Mouse (Mus musculus): Measurements from ENCODE around the gene Ap1s1. TPM values are rescaled to one million over a fixed set of nuclear protein-coding genes. Genes with fewer than 3 reads are reported as not detected.

The Ap1s1 gene
- polyA plus RNA-seq, 1 experiment from 2014 or later = 109 TPM

DNA sequence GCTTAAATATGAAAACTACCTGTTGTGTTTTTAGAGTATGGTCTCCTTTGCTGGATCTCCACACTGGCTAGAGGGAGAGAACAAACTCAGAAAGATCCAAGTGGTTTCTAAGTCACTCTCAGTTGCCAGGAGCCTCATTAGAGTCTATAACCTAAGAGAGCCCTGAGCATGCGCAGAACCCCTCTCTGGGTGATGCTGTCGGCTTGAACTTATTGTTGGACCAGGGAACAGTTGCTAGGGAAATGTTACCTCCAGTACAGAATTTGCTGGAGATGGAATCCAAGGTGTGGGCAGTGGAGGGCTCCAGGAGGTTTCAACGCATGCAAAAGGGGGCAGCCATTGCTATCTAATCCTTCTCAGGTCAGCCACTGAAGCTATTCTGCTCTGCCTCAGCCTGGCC is 21.6 kb downstream of the Ap1s1 start:
- DNase-seq (no peak), ATAC-seq (ENCODE audit: low read depth) (no peak)
- peaks cover 82% of the 10 kb centered on the region for H3K27me3 ChIP-seq
- H3K4me1 ChIP-seq (replicated peaks) = peaks cover 8% of the 10 kb centered on the region
- H3K4me3 ChIP-seq (replicated peaks) = no peak overlapping the region
- no peak overlapping the region for H3K9ac ChIP-seq
- H3K36me3 ChIP-seq = no peaks in the 10 kb centered on the region
- 40% methylated on average over 3 of the region's 3 CpGs for WGBS (ENCODE audit: insufficient replicate concordance)
- H3K27ac ChIP-seq = no peak overlapping the region
- H3K9me3 ChIP-seq (replicated peaks) = no peaks in the 10 kb centered on the region
- H3K4me2 ChIP-seq = no peak overlapping the region

DNA sequence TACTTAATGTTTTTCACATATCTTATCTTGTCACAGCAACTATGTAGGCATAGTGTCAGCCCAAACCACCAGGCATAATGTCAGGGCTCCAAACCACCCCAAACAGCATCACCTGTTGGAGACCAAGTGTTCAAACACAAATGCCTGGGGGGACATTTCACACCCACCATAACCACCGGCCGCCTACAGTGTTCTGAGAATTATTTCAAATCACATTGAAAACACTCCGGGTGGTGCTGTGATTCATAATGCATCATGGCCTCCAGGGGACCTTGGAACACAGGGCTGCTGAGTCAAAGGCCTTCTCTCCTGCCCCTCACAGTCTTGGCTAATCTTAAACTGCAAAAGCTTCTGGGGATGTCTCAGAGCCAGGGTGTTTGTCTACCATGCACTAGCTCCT is 30.0 kb downstream of the Ap1s1 start:
- Histone ChIP-seq H3K27me3 (peaks cover 6% of the 10 kb centered on the region), H3K4me2 (no peak overlapping the region), H3K36me3 (no peaks in the 10 kb centered on the region), H3K9ac (no peak overlapping the region), H3K4me1 (replicated peaks) (no peaks in the 10 kb centered on the region), H3K9me3 (replicated peaks) (no peaks in the 10 kb centered on the region), H3K27ac (no peak overlapping the region), H3K4me3 (replicated peaks) (no peak overlapping the region)
- DNase-seq (no peak), ATAC-seq (ENCODE audit: low read depth) (no peak)
- 74% methylated on average over 3 of the region's 3 CpGs for WGBS (ENCODE audit: insufficient replicate concordance)

DNA sequence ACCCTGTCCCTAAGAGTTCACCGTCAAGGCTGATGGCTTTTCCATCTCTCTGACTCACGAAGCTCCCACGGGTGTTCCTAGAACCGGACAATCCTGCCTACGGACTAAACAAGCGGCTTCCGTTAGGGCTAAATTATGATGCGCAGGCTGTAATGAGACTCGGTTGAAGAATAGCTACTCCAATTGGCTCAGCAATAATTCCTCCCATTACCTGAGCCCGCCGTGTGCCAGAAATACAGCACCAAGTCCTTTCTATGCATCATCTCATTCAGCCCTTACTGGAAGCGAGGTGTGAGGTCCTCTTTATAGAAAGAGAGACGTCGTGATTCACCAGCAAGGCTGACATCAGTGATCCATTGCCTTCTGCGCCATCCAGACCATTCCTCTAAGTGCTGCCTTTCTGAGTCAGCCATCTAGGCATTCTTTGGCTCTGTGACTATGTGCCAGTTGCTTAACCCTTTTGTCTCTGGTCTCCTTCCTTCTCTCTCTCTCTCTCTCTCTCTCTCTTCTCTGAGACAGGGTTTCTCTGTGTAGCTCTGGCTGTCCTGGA is 33.5 kb downstream of the Ap1s1 start:
- 68% methylated on average over 15 of the region's 15 CpGs for WGBS (ENCODE audit: insufficient replicate concordance)
- no peak overlapping the region for H3K4me3 ChIP-seq (replicated peaks)
- H3K27me3 ChIP-seq = peaks cover 6% of the 10 kb centered on the region
- ATAC-seq (ENCODE audit: low read depth) (no peak), DNase-seq (no peak)
- no peak overlapping the region for H3K9ac ChIP-seq
- no peak overlapping the region for H3K4me2 ChIP-seq
- H3K27ac ChIP-seq = no peak overlapping the region
- no peaks in the 10 kb centered on the region for H3K4me1 ChIP-seq (replicated peaks)
- H3K36me3 ChIP-seq = no peaks in the 10 kb centered on the region
- no peaks in the 10 kb centered on the region for H3K9me3 ChIP-seq (replicated peaks)

DNA sequence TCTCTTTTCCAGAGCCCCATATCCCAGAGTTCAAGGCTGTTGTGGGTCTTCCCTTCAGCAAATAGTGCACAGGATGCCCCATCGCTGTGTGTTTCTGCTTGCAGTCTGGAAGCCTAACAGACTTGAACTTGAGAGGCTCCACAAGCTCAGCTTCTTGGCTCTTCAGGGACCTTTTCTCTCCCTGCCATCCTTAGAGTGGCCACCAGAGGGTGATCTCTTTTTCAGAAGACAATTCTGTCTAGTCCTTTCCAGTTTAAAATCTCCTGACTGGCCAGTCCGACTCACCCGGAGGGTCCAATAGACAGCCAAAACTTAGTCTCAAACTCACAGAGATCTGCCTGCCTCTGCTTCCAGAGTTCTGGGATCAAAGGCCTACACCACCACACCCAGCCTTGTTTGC is 35.9 kb downstream of the Ap1s1 start:
- Histone ChIP-seq H3K27ac (no peak overlapping the region), H3K36me3 (no peaks in the 10 kb centered on the region), H3K4me3 (replicated peaks) (no peak overlapping the region), H3K9ac (no peak overlapping the region), H3K4me1 (replicated peaks) (no peaks in the 10 kb centered on the region), H3K9me3 (replicated peaks) (no peaks in the 10 kb centered on the region), H3K4me2 (no peak overlapping the region), H3K27me3 (peaks cover 6% of the 10 kb centered on the region)
- no peak for ATAC-seq (ENCODE audit: low read depth)
- DNase-seq = no peak
- WGBS (ENCODE audit: insufficient replicate concordance) = 21% methylated on average over 3 of the region's 3 CpGs

DNA sequence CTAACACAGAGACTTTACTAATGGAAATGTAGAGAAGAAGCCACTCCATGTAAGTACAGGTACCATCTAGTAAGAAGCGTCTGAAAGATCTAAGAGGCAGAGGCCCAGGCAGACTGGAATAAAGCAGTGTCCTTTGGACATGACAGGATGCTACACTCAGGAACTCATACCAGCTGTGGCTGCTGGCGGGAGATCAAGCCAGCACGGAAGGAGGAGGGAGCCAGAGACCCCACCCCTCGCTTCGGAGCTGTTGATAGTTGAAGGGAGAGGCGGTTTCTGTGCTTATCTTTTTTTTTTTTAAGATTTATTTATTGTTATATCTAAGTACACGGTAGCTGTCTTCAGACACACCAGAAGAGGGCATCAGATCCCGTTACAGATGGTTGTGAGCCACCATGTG is 38.7 kb downstream of the Ap1s1 start:
- H3K27me3 ChIP-seq = peaks cover 6% of the 10 kb centered on the region; the same call in 1 of the 2 replicates
- H3K36me3 ChIP-seq = no peaks in the 10 kb centered on the region
- no peaks in the 10 kb centered on the region for H3K9me3 ChIP-seq (replicated peaks)
- no peak overlapping the region for H3K9ac ChIP-seq
- H3K4me2 ChIP-seq = no peak overlapping the region
- WGBS (ENCODE audit: insufficient replicate concordance) = 27% methylated on average over 8 of the region's 8 CpGs
- no peak overlapping the region for H3K27ac ChIP-seq
- ATAC-seq (ENCODE audit: low read depth) (no peak), DNase-seq (no peak)
- H3K4me3 ChIP-seq (replicated peaks) = no peak overlapping the region
- no peaks in the 10 kb centered on the region for H3K4me1 ChIP-seq (replicated peaks)

DNA sequence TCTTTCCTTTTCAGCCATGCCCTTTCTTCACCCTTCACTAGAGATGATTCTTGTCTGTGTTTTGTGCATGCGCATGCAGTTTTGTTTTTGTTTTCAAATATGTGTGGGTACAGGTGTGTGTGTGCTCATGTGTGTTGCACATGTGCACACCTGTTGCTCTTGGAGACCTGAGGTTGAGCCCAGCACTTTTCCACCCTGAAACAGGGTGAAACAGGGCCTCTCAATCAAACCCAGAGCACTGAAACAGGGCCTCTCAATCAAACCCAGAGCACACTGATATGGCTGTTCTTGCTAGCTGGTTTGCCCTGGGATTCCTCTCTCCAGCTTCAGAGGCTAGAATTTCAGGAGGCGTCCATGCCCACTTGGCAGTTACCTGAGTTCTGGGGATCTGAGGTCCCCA is 45.3 kb downstream of the Ap1s1 start:
- H3K9ac ChIP-seq = no peak overlapping the region
- H3K4me3 ChIP-seq (replicated peaks) = no peak overlapping the region
- H3K4me2 ChIP-seq = 0 out of 2 replicates have a peak overlapping the region, but pooled peaks have one; percentile 10
- peaks cover 4% of the 10 kb centered on the region for H3K36me3 ChIP-seq
- no peaks in the 10 kb centered on the region for H3K27me3 ChIP-seq
- ATAC-seq (ENCODE audit: low read depth) (no peak), DNase-seq (no peak)
- 71% methylated on average over 2 of the region's 2 CpGs for WGBS (ENCODE audit: insufficient replicate concordance)
- no peak overlapping the region for H3K27ac ChIP-seq
- H3K9me3 ChIP-seq (replicated peaks) = no peaks in the 10 kb centered on the region
- peaks cover 27% of the 10 kb centered on the region for H3K4me1 ChIP-seq (replicated peaks)

DNA sequence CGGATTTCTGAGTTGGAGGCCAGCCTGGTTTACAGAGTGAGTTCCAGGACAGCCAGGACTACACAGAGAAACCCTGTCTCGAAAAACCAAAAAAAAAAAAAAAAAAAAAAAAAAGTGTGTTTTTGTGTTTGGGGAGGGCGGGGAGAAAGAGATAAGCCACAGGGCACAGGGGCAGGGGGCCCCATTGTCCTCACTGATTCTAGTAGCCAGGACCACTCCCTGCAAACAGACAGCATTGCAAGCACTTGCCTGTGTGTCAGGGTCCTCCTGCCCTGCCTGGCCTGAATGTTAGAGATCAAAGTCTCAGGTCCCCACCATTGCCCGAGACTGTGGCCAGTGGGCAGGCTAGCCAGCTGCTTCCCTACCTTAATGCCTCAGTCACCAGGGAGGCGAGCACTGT is 46.5 kb downstream of the Ap1s1 start:
- ATAC-seq (ENCODE audit: low read depth) = peak; percentile 54; the same call in 1 of the 2 replicates
- Histone ChIP-seq H3K36me3 (peaks cover 16% of the 10 kb centered on the region), H3K4me3 (replicated peaks) (no peak overlapping the region), H3K4me1 (replicated peaks) (peaks cover 27% of the 10 kb centered on the region), H3K4me2 (peak overlapping the region; percentile 21; the same call in 1 of the 2 replicates), H3K9ac (0 out of 2 replicates have a peak overlapping the region, but pooled peaks have one; percentile 26), H3K27ac (no peak overlapping the region), H3K9me3 (replicated peaks) (no peaks in the 10 kb centered on the region), H3K27me3 (no peaks in the 10 kb centered on the region)
- 30% methylated on average over 5 of the region's 5 CpGs for WGBS (ENCODE audit: insufficient replicate concordance)
- DNase-seq = no peak

DNA sequence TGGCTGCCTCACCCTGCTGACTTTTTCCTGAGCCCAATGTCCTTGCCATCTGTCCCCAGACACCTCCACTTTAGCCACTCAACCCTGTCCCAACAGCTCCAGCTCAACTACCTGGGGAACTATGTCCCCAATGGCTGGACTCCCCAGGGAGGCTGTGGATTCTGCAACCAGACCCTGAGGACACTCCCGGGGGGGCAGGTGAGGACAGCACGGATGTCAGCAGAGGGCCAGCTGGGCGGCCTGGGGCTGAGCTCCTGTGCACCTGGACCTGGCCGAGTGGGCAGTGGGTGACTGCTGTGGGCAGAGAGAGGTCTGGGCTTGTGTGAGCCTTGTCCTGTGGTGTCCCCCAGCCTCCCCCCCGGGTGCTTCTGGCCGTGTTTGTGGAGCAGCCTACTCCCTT is 56.1 kb downstream of the Ap1s1 start:
- no peak overlapping the region for H3K4me3 ChIP-seq (replicated peaks)
- no peak overlapping the region for H3K27ac ChIP-seq
- H3K36me3 ChIP-seq = peaks cover 57% of the 10 kb centered on the region
- DNase-seq (no peak), ATAC-seq (ENCODE audit: low read depth) (no peak)
- H3K27me3 ChIP-seq = no peaks in the 10 kb centered on the region
- peaks cover 23% of the 10 kb centered on the region for H3K4me1 ChIP-seq (replicated peaks)
- H3K4me2 ChIP-seq = no peak overlapping the region
- H3K9me3 ChIP-seq (replicated peaks) = no peaks in the 10 kb centered on the region
- no peak overlapping the region for H3K9ac ChIP-seq
- WGBS (ENCODE audit: insufficient replicate concordance) = 75% methylated on average over 6 of the region's 6 CpGs

DNA sequence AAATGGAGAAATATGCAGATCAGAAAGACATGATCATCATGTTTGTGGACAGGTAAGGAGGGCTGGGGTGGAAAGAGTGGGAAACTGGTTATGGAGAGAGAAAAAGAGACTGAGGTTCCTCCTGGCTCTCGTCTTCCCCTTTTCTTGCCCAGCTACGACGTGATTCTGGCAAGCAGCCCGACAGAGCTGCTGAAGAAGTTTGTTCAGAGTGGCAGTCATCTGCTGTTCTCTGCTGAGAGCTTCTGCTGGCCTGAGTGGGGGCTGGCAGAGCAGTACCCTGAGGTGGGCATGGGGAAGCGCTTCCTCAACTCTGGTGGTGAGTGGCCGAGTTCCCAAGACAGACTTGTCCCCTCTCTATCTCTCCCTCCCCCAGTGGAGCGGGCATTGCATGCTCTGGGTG is 57.5 kb downstream of the Ap1s1 start:
- Histone ChIP-seq H3K9ac (peak overlapping the region; percentile 96), H3K27ac (peak overlapping the region; percentile 94; the same call in 1 of the 2 replicates)
- no peak for ATAC-seq (ENCODE audit: low read depth)

DNA sequence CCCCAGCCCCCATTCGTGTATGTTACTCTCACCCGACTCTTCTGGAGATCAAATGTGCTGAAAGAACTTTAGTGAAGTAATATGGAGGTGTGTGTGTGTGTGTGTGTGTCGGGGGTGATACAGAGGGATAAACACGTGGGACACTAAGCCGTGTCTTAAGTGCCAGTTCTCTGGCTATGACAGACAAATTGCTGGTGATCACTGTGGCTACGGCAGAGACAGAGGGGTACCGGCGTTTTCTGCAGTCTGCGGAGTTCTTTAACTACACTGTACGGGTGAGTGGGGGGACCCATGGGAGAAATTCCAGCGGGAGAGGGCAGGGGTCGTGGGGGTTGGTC is 58.0 kb downstream of the Ap1s1 start, which contains the start of gene Znhit1:
Gene Znhit1, minus strand, starts transcription at position 88 of the 338 bp plus-strand sequence.
- ATAC-seq (ENCODE audit: low read depth) = no peak

More for the DNA sequence above, 57.5 kb downstream of the Ap1s1 start:
- Histone ChIP-seq H3K9me3 (replicated peaks) (no peaks in the 10 kb centered on the region), H3K4me1 (replicated peaks) (peaks cover 23% of the 10 kb centered on the region), H3K27me3 (no peaks in the 10 kb centered on the region), H3K4me3 (replicated peaks) (peak overlapping the region; percentile 92), H3K36me3 (peaks cover 43% of the 10 kb centered on the region), H3K4me2 (peak overlapping the region; percentile 98)
- no peak for DNase-seq
- WGBS (ENCODE audit: insufficient replicate concordance) = 73% methylated on average over 5 of the region's 7 CpGs

DNA sequence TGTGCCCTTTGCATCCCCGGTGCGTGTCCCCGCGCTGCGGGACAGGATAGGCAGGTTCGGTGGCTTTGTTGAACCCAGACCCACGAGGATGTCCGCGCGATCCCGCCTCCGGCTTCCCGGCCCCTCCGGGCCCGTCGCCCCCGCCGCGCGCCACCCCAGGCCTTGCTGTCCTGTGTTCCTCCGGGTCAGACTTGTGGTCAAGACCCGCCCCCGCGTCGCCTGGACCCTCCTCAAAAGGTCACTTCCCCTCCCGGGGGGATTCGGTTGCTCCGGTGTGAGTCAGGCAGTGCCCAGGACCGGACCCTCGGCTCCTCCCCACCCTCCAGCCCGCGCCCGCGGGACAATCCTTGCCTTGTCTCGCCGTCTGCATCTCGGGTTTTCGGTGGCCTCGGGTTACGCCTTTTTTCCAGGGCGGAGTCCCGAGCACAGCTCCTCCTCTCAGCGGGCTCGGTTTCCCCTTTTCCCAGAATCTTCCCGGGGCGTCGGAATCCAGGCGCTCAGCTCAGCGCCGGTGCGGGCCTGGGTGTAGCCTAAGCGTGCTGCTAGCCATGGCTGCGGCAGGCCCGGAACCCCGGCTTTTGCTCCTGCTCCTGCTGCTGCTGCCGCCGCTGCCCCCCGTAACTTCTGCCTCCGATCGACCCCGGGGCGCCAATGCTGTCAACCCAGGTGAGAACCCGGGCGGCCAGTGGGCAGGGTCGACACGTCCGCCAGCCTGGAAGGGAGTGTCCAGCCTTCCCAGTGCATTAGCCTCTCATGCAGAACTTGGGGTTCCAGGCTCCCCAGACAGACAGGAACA is 58.6 kb downstream of the Ap1s1 start:
- Histone ChIP-seq H3K27me3 (no peaks in the 10 kb centered on the region), H3K27ac (peak overlapping the region; percentile 94), H3K4me2 (peak overlapping the region; percentile 98), H3K4me3 (replicated peaks) (peak overlapping the region; percentile 92), H3K36me3 (peaks cover 34% of the 10 kb centered on the region), H3K9me3 (replicated peaks) (no peaks in the 10 kb centered on the region), H3K4me1 (replicated peaks) (peaks cover 23% of the 10 kb centered on the region), H3K9ac (peak overlapping the region; percentile 96)
- WGBS (ENCODE audit: insufficient replicate concordance) = under 1% methylated on average over 67 of the region's 67 CpGs
- DNase-seq (peak; percentile 79), ATAC-seq (ENCODE audit: low read depth) (peak; percentile 61)

More for the DNA sequence above, 58.0 kb downstream of the Ap1s1 start, which contains the start of gene Znhit1:
- Histone ChIP-seq H3K27me3 (no peaks in the 10 kb centered on the region), H3K9ac (peak within 1 kb of the TSS; percentile 96), H3K36me3 (peaks cover 38% of the 10 kb centered on the region), H3K4me1 (replicated peaks) (peaks cover 23% of the 10 kb centered on the region), H3K4me2 (peak within 1 kb of the TSS; percentile 98), H3K27ac (peak within 1 kb of the TSS; percentile 94), H3K9me3 (replicated peaks) (no peaks in the 10 kb centered on the region), H3K4me3 (replicated peaks) (peak within 1 kb of the TSS; percentile 92)
- DNase-seq = no peak
- 7% methylated on average over 12 of the region's 12 CpGs for WGBS (ENCODE audit: insufficient replicate concordance)

Measured in liver, embryonic 13.5 days (tissue).